Mouse (Mus musculus) kidney, adult 2 months (tissue): ENCODE results near the gene Chst7. TPM values are rescaled to one million over a fixed set of nuclear protein-coding genes. Genes with fewer than 3 reads are reported as not detected.

Experiments used
- DNase-seq: peaks from one replicate; pipeline ENCODE4 v3.0.0; 2021
- H3K27ac ChIP-seq: fragments of 200-500 bp; 2 replicates; pipeline ENCODE4 v1.5.1; 2012; ENCODE audit warnings: low read depth, low read length, control low read depth, inconsistent platforms; ENCODE audit not compliant: insufficient read depth
- H3K27me3 ChIP-seq: fragments of 200-500 bp; replicated peaks from 2 replicates; pipeline ENCODE4 v1.6.1; 2012; ENCODE audit warnings: mild to moderate bottlenecking, moderate library complexity, low read length, inconsistent platforms; ENCODE audit not compliant: control insufficient read depth, insufficient read depth
- H3K36me3 ChIP-seq: fragments of 200-500 bp; 2 replicates; pipeline ENCODE4 v1.6.1; 2012; ENCODE audit warnings: mild to moderate bottlenecking, moderate library complexity, low read length, inconsistent platforms; ENCODE audit not compliant: control insufficient read depth, insufficient read depth
- H3K4me1 ChIP-seq: fragments of 200-500 bp; 2 replicates; pipeline ENCODE4 v1.6.1; 2011; ENCODE audit warnings: low read length; ENCODE audit not compliant: control insufficient read depth, insufficient read depth
- H3K4me3 ChIP-seq: fragments of 200-500 bp; 2 replicates; pipeline ENCODE4 v1.5.1; 2011; ENCODE audit warnings: mild to moderate bottlenecking, low read depth, low read length, control low read depth; ENCODE audit not compliant: insufficient read depth
- CTCF ChIP-seq: fragments of 200-500 bp; conservative IDR thresholded peaks from 2 replicates; pipeline ENCODE4 v1.5.1; 2011; ENCODE audit warnings: low read depth, mild to moderate bottlenecking, control low read depth, low read length, moderate library complexity, mixed read lengths; ENCODE audit not compliant: insufficient read depth, insufficient read length
- POLR2A ChIP-seq: fragments of 200-500 bp; IDR thresholded peaks from one replicate; pipeline ENCODE4 v1.6.1; 2011; ENCODE audit warnings: low read depth, low read length, control low read depth
- WGBS: fragments of 180-500 bp; shearing (Covaris S2); methylation state at CpG from one replicate; pipeline ENCODE4 v1.1.7; 2018; 5-methylcytosine and 5-hydroxymethylcytosine counted together
- polyA plus RNA-seq: library from polyadenylated mRNA; depleted of rRNA; stranded (reverse); fragments of >200 nt; gene quantifications from 2 replicates; pipeline ENCODE4 v1.2.3, GENCODE M21; 2012; rRNA removed

Gene Chst7
- polyA plus RNA-seq, 1 experiment, result 4.1 TPM

GRCm38 (mm10) chrX:20066636-20067035, 7.3 kb downstream of the Chst7 start:
- Histone ChIP-seq H3K4me3 (no peak overlapping the region), H3K4me1 (peaks cover 2% of the 10 kb centered on the region; the same call in 1 of the 2 replicates), H3K27ac (no peak overlapping the region; the same call in 1 of the 2 replicates), H3K27me3 (no peaks in the 10 kb centered on the region), H3K36me3 (no peaks in the 10 kb centered on the region)
- DNase-seq, result peak; percentile 22
- TF ChIP-seq POLR2A (no peak), CTCF (no peak)

- Histone ChIP-seq H3K27me3 (no peaks in the 10 kb centered on the region), H3K27ac (peak overlapping the region; percentile 22; the same call in 1 of the 2 replicates), H3K4me1 (peaks cover 2% of the 10 kb centered on the region; the same call in 1 of the 2 replicates), H3K4me3 (no peak overlapping the region), H3K36me3 (no peaks in the 10 kb centered on the region)
- WGBS, result 69% methylated on average over 4 of the region's 4 CpGs
- TF ChIP-seq POLR2A, result no peak
- TF ChIP-seq CTCF, result no peak
- no peak for DNase-seq
These were observed 10.8 kb downstream of the Chst7 start for GRCm38 (mm10) chrX:20070196-20070595.

- TF ChIP-seq POLR2A (no peak), CTCF (no peak)
These were observed 58.4 kb downstream of the Chst7 start for GRCm38 (mm10) chrX:20117717-20118116.

GRCm38 (mm10) chrX:20125481-20125880, 66.1 kb downstream of the Chst7 start:
- Histone ChIP-seq H3K4me3 (no peak overlapping the region), H3K27ac (no peak overlapping the region), H3K4me1 (no peaks in the 10 kb centered on the region), H3K27me3 (no peaks in the 10 kb centered on the region), H3K36me3 (no peaks in the 10 kb centered on the region)
- TF ChIP-seq POLR2A, result no peak
- TF ChIP-seq CTCF, result no peak
- no peak for DNase-seq
- whole genome bisulfite sequencing, result 76% methylated on average over 2 of the region's 2 CpGs

More at GRCm38 (mm10) chrX:20117717-20118116, 58.4 kb downstream of the Chst7 start:
- Histone ChIP-seq H3K36me3 (no peaks in the 10 kb centered on the region), H3K27me3 (no peaks in the 10 kb centered on the region), H3K27ac (no peak overlapping the region), H3K4me3 (no peak overlapping the region), H3K4me1 (no peaks in the 10 kb centered on the region)
- no peak for DNase-seq
- whole genome bisulfite sequencing, result 84% methylated on average over 2 of the region's 2 CpGs

- H3K4me3 ChIP-seq, result no peak overlapping the region
- no peak for DNase-seq
- H3K4me1 ChIP-seq, result no peaks in the 10 kb centered on the region
- H3K27me3 ChIP-seq, result no peaks in the 10 kb centered on the region
- H3K36me3 ChIP-seq, result no peaks in the 10 kb centered on the region
- no peak overlapping the region for H3K27ac ChIP-seq
- no peak for TF ChIP-seq CTCF
- no peak for TF ChIP-seq POLR2A
These were observed 69.6 kb downstream of the Chst7 start for GRCm38 (mm10) chrX:20128951-20129350.

GRCm38 (mm10) chrX:20129466-20129865, 70.1 kb downstream of the Chst7 start:
- no peaks in the 10 kb centered on the region for H3K36me3 ChIP-seq
- DNase-seq, result no peak
- 64% methylated on average over 1 of the region's 1 CpGs for WGBS
- TF ChIP-seq POLR2A (no peak), CTCF (no peak)
- no peak overlapping the region for H3K4me3 ChIP-seq
- no peak overlapping the region for H3K27ac ChIP-seq
- no peaks in the 10 kb centered on the region for H3K4me1 ChIP-seq
- H3K27me3 ChIP-seq, result no peaks in the 10 kb centered on the region

Other genes starting within 250 kb of the Chst7 start
- gene Slc9a7, start 232.2 kb downstream of the Chst7 start, polyA plus RNA-seq, result 1.2 and 1.9 TPM in 2 replicates